Mouse (Mus musculus): ENCODE data around the gene Cdc34b. TPM values are rescaled to one million over a fixed set of nuclear protein-coding genes. Genes with fewer than 3 reads are reported as not detected.

The Cdc34b gene
- total and polyA plus RNA-seq, 3 experiments: 0.21 TPM; not detected in 2

DNA sequence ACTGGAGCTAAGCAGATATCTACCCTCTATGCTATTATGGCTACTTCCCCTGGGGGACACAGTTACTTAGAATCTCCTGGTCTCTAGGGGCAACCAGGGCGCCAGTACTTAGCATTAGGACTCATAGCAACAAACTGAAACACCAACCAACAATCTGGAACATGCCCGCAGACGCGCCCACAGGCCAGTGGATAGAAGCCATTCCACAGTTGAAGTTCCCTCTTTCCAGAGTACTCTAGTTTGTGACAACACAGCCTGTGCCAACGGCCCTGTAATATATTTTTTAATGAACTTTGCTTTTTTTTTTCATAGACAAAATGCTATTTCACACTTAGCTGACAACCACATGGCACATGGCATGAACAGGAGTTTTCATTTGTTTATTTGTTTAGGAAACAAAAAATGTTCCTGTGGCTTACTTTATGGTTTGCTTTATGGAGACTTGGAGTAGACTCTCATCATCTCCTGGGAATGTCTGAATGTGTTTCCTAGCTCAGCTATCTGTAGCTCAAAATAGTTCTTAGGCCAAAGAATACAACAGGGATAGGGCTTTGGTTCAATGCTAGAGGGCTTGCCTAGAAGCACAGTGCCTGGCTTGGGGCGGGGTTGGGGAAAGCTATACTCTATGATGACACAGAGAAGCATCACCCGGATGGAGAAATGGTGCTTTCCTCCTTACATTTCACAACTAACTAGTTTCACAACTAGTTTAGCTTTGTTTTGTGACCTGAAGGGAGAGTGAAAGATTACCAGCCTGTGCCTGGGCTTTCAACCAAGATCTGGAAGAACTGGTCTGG is 23.3 kb upstream of the Cdc34b start:
- H3K36me3 ChIP-seq (replicated peaks in 1 of 2; ENCODE audit: control insufficient read depth in 1 of 2, insufficient read depth in 1 of 2, low read length in 1 of 2): no peaks in the 10 kb centered on the region
- peaks cover 9% of the 10 kb centered on the region for H3K9me3 ChIP-seq (replicated peaks; ENCODE audit: low read length)
- dilution Hi-C loops (cut with MboI; ENCODE audit: extremely low pct_ligation_motif_present, extremely low pct_unique_long_range_greater_than_20kb, low sequenced_read_pairs): no loop called here
- H3K79me2 ChIP-seq (replicated peaks; ENCODE audit: control insufficient read depth, extremely low read depth, insufficient read depth, poor library complexity, severe bottlenecking): no peaks in the 10 kb centered on the region
- no peak overlapping the region for H3K27ac ChIP-seq (ENCODE audit: insufficient read depth, low read depth)
- in situ Hi-C loops (cut with MboI; ENCODE audit: low pct_ligation_motif_present, low pct_unique_long_range_greater_than_20kb, low sequenced_read_pairs): loop anchor here (5.0 kb wide), 1 partner anchor 66 kb away; the partner anchor contains the start of genes Eme1 and Mrpl27
- peaks cover 24% of the 10 kb centered on the region for H3K27me3 ChIP-seq (replicated peaks)
- H3K4me3 ChIP-seq (replicated peaks in 1 of 3; ENCODE audit: low read depth in 2 of 3, low read length in 2 of 3, poor library complexity in 1 of 3): no peak overlapping the region
- no peak for DNase-seq (ENCODE audit: extremely low read depth)
- H3K4me2 ChIP-seq (ENCODE audit: insufficient read depth, low read depth, poor library complexity, severe bottlenecking): no peak overlapping the region
- TF ChIP-seq IRF4 (IDR thresholded peaks at IDR 0.05; ENCODE audit: low read depth, low read length) (no peak), SIN3A (IDR thresholded peaks at IDR 0.05; ENCODE audit: low read length) (no peak), MAZ (IDR thresholded peaks at IDR 0.05; ENCODE audit: low read depth, low read length) (no peak), POLR2AphosphoS2 (IDR thresholded peaks at IDR 0.05; ENCODE audit: low read depth, low read length) (no peak), NELFE (IDR thresholded peaks at IDR 0.05; ENCODE audit: low read depth, low read length) (no peak), E2F4 (IDR thresholded peaks at IDR 0.05; ENCODE audit: insufficient replicate concordance, low read depth, low read length) (no peak), NRF1 (IDR thresholded peaks at IDR 0.05; ENCODE audit: low read depth, low read length) (no peak), ELF1 (IDR thresholded peaks at IDR 0.05; ENCODE audit: low read depth, low read length) (no peak), CHD1 (IDR thresholded peaks at IDR 0.05; ENCODE audit: low read depth, low read length) (no peak), CTCF (conservative IDR thresholded peaks at IDR 0.05 in 1 of 2, IDR thresholded peaks at IDR 0.05 in 1 of 2; ENCODE audit: low read depth in 2 of 2, low read length in 2 of 2) (no peak), MYC (IDR thresholded peaks at IDR 0.05; ENCODE audit: low read depth, low read length) (no peak), POLR2A (IDR thresholded peaks at IDR 0.05; ENCODE audit: low read depth, low read length) (no peak), JUND (conservative IDR thresholded peaks at IDR 0.05; ENCODE audit: low read depth, low read length) (no peak), MAX (IDR thresholded peaks at IDR 0.05; ENCODE audit: low read length) (no peak), SMC3 (IDR thresholded peaks at IDR 0.05; ENCODE audit: low read depth, low read length) (no peak), ZNF384 (IDR thresholded peaks at IDR 0.05; ENCODE audit: low read depth, low read length) (no peak)
- peaks cover 0 to 20% of the 10 kb centered on the region in 2 experiments; a peak in 3 of 4 replicates for H3K4me1 ChIP-seq (ENCODE audit: control insufficient read depth in 1 of 2, insufficient read depth in 2 of 2)
- no peak overlapping the region for H3K9ac ChIP-seq (ENCODE audit: insufficient read depth, low read depth)

DNA sequence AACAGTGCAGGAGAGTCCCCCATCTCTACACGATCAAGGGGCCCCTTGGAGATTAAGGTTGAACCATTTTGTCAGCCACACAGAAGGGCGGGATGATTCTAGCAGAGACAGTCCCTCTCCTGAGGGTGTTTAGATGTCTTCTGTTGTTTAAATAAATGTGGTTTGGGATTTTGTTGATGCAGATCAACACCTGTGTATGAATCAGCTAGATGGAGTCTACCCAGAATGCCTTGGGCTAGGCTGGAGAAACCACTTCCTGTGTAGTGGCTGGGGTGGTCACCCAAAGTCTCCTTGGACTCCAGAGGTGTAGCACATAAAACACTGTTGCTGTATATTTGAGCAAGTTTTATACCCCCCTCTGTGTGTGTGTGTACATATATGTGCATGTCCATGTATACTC is 22.4 kb upstream of the Cdc34b start:
- Histone ChIP-seq H3K27ac (ENCODE audit: insufficient read depth, low read depth) (no peak overlapping the region), H3K9ac (ENCODE audit: insufficient read depth, low read depth) (no peak overlapping the region), H3K9me3 (replicated peaks; ENCODE audit: low read length) (peaks cover 3% of the 10 kb centered on the region), H3K36me3 (replicated peaks in 1 of 2; ENCODE audit: control insufficient read depth in 1 of 2, insufficient read depth in 1 of 2, low read length in 1 of 2) (no peaks in the 10 kb centered on the region), H3K4me1 (ENCODE audit: control insufficient read depth in 1 of 2, insufficient read depth in 2 of 2) (peaks cover 0 to 20% of the 10 kb centered on the region in 2 experiments; a peak in 3 of 4 replicates), H3K4me3 (replicated peaks in 1 of 3; ENCODE audit: low read depth in 2 of 3, low read length in 2 of 3, poor library complexity in 1 of 3) (no peak overlapping the region), H3K4me2 (ENCODE audit: insufficient read depth, low read depth, poor library complexity, severe bottlenecking) (no peak overlapping the region), H3K27me3 (replicated peaks) (peaks cover 25% of the 10 kb centered on the region), H3K79me2 (replicated peaks; ENCODE audit: control insufficient read depth, extremely low read depth, insufficient read depth, poor library complexity, severe bottlenecking) (no peaks in the 10 kb centered on the region)
- in situ Hi-C loops (cut with MboI; ENCODE audit: low pct_ligation_motif_present, low pct_unique_long_range_greater_than_20kb, low sequenced_read_pairs): loop anchor here (5.0 kb wide), 1 partner anchor 67 kb away; the partner anchor contains the start of genes Eme1 and Mrpl27
- no peak for DNase-seq (ENCODE audit: extremely low read depth)
- TF ChIP-seq CTCF (conservative IDR thresholded peaks at IDR 0.05 in 1 of 2, IDR thresholded peaks at IDR 0.05 in 1 of 2; ENCODE audit: low read depth in 2 of 2, low read length in 2 of 2): no peak
- no peak for TF ChIP-seq SIN3A (IDR thresholded peaks at IDR 0.05; ENCODE audit: low read length)
- no peak for TF ChIP-seq KAT2A (IDR thresholded peaks at IDR 0.05; ENCODE audit: insufficient replicate concordance, low read length)
- TF ChIP-seq ETS1 (conservative IDR thresholded peaks at IDR 0.05; ENCODE audit: low read depth, low read length): no peak
- no peak for TF ChIP-seq USF1 (IDR thresholded peaks at IDR 0.05; ENCODE audit: low read depth, low read length)
- no peak for TF ChIP-seq MYC (IDR thresholded peaks at IDR 0.05; ENCODE audit: low read depth, low read length)
- TF ChIP-seq ELF1 (IDR thresholded peaks at IDR 0.05; ENCODE audit: low read depth, low read length): no peak
- no peak for TF ChIP-seq MAFK (IDR thresholded peaks at IDR 0.05; ENCODE audit: insufficient replicate concordance, low read length)
- no peak for TF ChIP-seq IRF4 (IDR thresholded peaks at IDR 0.05; ENCODE audit: low read depth, low read length)
- no peak for TF ChIP-seq NRF1 (IDR thresholded peaks at IDR 0.05; ENCODE audit: low read depth, low read length)
- TF ChIP-seq E2F4 (IDR thresholded peaks at IDR 0.05; ENCODE audit: insufficient replicate concordance, low read depth, low read length): no peak
- TF ChIP-seq MEF2A (IDR thresholded peaks at IDR 0.05; ENCODE audit: borderline replicate concordance, low read depth, low read length): no peak
- TF ChIP-seq ZMIZ1 (IDR thresholded peaks at IDR 0.05; ENCODE audit: low read depth, low read length): no peak
- no peak for TF ChIP-seq RCOR1 (conservative IDR thresholded peaks at IDR 0.05; ENCODE audit: low read depth, low read length)
- TF ChIP-seq MXI1 (IDR thresholded peaks at IDR 0.05; ENCODE audit: low read depth, low read length): no peak
- TF ChIP-seq EP300 (IDR thresholded peaks at IDR 0.05; ENCODE audit: low read length): no peak
- no peak for TF ChIP-seq POLR2A (IDR thresholded peaks at IDR 0.05; ENCODE audit: low read depth, low read length)
- dilution Hi-C loops (cut with MboI; ENCODE audit: extremely low pct_ligation_motif_present, extremely low pct_unique_long_range_greater_than_20kb, low sequenced_read_pairs): no loop called here

Measured in CH12.LX (cell line).